Mouse (Mus musculus) olfactory bulb, adult 2 months (tissue): ENCODE data around the gene Rb1. TPM values are rescaled to one million over a fixed set of nuclear protein-coding genes. Genes with fewer than 3 reads are reported as not detected.

Source experiments
- H3K27ac ChIP-seq: fragments of 200-500 bp; 2 replicates; pipeline ENCODE4 v1.5.1; 2012; ENCODE audit warnings: low read depth, low read length; ENCODE audit not compliant: insufficient read depth
- H3K4me1 ChIP-seq: fragments of 200-500 bp; 2 replicates; pipeline ENCODE4 v1.6.1; 2012; ENCODE audit warnings: low read length; ENCODE audit not compliant: control insufficient read depth, insufficient read depth
- H3K4me3 ChIP-seq: fragments of 200-500 bp; 2 replicates; pipeline ENCODE4 v1.5.1; 2012; ENCODE audit warnings: mild to moderate bottlenecking, low read depth, low read length, moderate library complexity; ENCODE audit not compliant: insufficient read depth
- CTCF ChIP-seq: fragments of 200-500 bp; IDR thresholded peaks from 2 replicates; pipeline ENCODE4 v1.5.1; 2012; ENCODE audit warnings: low read depth, mild to moderate bottlenecking, low read length, moderate library complexity; ENCODE audit not compliant: insufficient read depth
- POLR2A ChIP-seq: fragments of 200-500 bp; IDR thresholded peaks from 2 replicates; pipeline ENCODE4 v1.6.1; 2012; ENCODE audit warnings: mild to moderate bottlenecking, low read depth, low read length, moderate library complexity; ENCODE audit not compliant: insufficient read depth
- WGBS: fragments of 180-500 bp; shearing (Covaris S2); methylation state at CpG from one replicate; pipeline ENCODE4 v1.1.7; 2018; 5-methylcytosine and 5-hydroxymethylcytosine counted together
- polyA plus RNA-seq: library from polyadenylated mRNA; stranded (reverse); fragments of >200 nt; gene quantifications from 2 replicates; pipeline ENCODE4 v1.2.4, GENCODE M21; 2012; ENCODE audit warnings: low replicate concordance; ENCODE audit not compliant: missing spikeins, insufficient read depth, insufficient read length

Gene Rb1
- polyA plus RNA-seq, 1 experiment, result 65.2 TPM

- peaks cover 48% of the 10 kb centered on the region for H3K4me1 ChIP-seq
- 60% methylated on average over 13 of the region's 13 CpGs for WGBS
- no peak for TF ChIP-seq POLR2A
- TF ChIP-seq CTCF, result no peak
- H3K4me3 ChIP-seq, result no peak overlapping the region
- H3K27ac ChIP-seq, result peak overlapping the region; percentile 82
These were observed 43.3 kb upstream of the Rb1 start for GRCm38 (mm10) chr14:73368966-73369365.

- Histone ChIP-seq H3K4me1 (peaks cover 50% of the 10 kb centered on the region), H3K4me3 (no peak overlapping the region), H3K27ac (peak overlapping the region; percentile 67; the same call in 1 of the 2 replicates)
- 95% methylated on average over 13 of the region's 13 CpGs for WGBS
- no peak for TF ChIP-seq CTCF
- no peak for TF ChIP-seq POLR2A
These were observed 42.6 kb upstream of the Rb1 start for GRCm38 (mm10) chr14:73368221-73368620.

- no peak for TF ChIP-seq POLR2A
- no peak for TF ChIP-seq CTCF
- 26% methylated on average over 11 of the region's 11 CpGs for WGBS
- Histone ChIP-seq H3K4me3 (no peak overlapping the region), H3K27ac (peak overlapping the region; percentile 87), H3K4me1 (peaks cover 40% of the 10 kb centered on the region)
These were observed 40.7 kb upstream of the Rb1 start for GRCm38 (mm10) chr14:73366278-73366677.

GRCm38 (mm10) chr14:73363782-73364181 lies 38.2 kb upstream of the Rb1 start:
- TF ChIP-seq CTCF (no peak), POLR2A (no peak)
- WGBS, result 67% methylated on average over 11 of the region's 11 CpGs
- H3K4me3 ChIP-seq, result peak overlapping the region; percentile 12; the same call in 1 of the 2 replicates
- peak overlapping the region; percentile 9; the same call in 1 of the 2 replicates for H3K27ac ChIP-seq
- peaks cover 37% of the 10 kb centered on the region for H3K4me1 ChIP-seq

GRCm38 (mm10) chr14:73354700-73355099 lies 29.1 kb upstream of the Rb1 start:
- 91% methylated on average over 8 of the region's 8 CpGs for WGBS
- no peak for TF ChIP-seq POLR2A
- TF ChIP-seq CTCF, result no peak
- Histone ChIP-seq H3K27ac (no peak overlapping the region), H3K4me3 (no peak overlapping the region), H3K4me1 (no peaks in the 10 kb centered on the region)

GRCm38 (mm10) chr14:73351118-73351517 lies 25.5 kb upstream of the Rb1 start:
- H3K27ac ChIP-seq, result no peak overlapping the region
- 95% methylated on average over 5 of the region's 5 CpGs for WGBS

GRCm38 (mm10) chr14:73350029-73350428 lies 24.4 kb upstream of the Rb1 start:
- Histone ChIP-seq H3K27ac (no peak overlapping the region), H3K4me3 (no peak overlapping the region), H3K4me1 (no peaks in the 10 kb centered on the region)
- no peak for TF ChIP-seq POLR2A
- 52% methylated on average over 1 of the region's 1 CpGs for WGBS

More at GRCm38 (mm10) chr14:73351118-73351517, 25.5 kb upstream of the Rb1 start:
- H3K4me3 ChIP-seq, result no peak overlapping the region
- no peak for TF ChIP-seq CTCF
- TF ChIP-seq POLR2A, result no peak
- no peaks in the 10 kb centered on the region for H3K4me1 ChIP-seq

- TF ChIP-seq POLR2A (no peak), CTCF (no peak)
- no peak overlapping the region for H3K4me3 ChIP-seq
- no peaks in the 10 kb centered on the region for H3K4me1 ChIP-seq
- no peak overlapping the region for H3K27ac ChIP-seq
- WGBS, result 65% methylated on average over 7 of the region's 7 CpGs
These were observed 23.5 kb upstream of the Rb1 start for GRCm38 (mm10) chr14:73349061-73349670.

GRCm38 (mm10) chr14:73347302-73347701 lies 21.7 kb upstream of the Rb1 start:
- Histone ChIP-seq H3K4me3 (no peak overlapping the region), H3K27ac (no peak overlapping the region), H3K4me1 (no peaks in the 10 kb centered on the region)
- WGBS, result 90% methylated on average over 9 of the region's 9 CpGs
- TF ChIP-seq POLR2A (no peak), CTCF (no peak)

- H3K27ac ChIP-seq, result no peak overlapping the region
- no peak for TF ChIP-seq CTCF
- 96% methylated on average over 4 of the region's 4 CpGs for WGBS
- H3K4me1 ChIP-seq, result no peaks in the 10 kb centered on the region
- no peak overlapping the region for H3K4me3 ChIP-seq
These were observed 20.0 kb upstream of the Rb1 start for GRCm38 (mm10) chr14:73345614-73346013.
